Mouse (Mus musculus) megakaryocyte, embryonic 14.5 days (primary cell): Measurements from ENCODE around the gene Cdkn2d.

Experiments used
- FLI1 ChIP-seq: IDR thresholded peaks from 2 replicates; pipeline ENCODE4 v1.6.1; 2012; ENCODE audit warnings: low read length, inconsistent platforms, mixed read lengths
- GATA1 ChIP-seq: IDR thresholded peaks from 3 replicates; pipeline ENCODE4 v1.6.1; 2012; ENCODE audit warnings: mixed read lengths, low read length, inconsistent platforms, borderline replicate concordance

DNA sequence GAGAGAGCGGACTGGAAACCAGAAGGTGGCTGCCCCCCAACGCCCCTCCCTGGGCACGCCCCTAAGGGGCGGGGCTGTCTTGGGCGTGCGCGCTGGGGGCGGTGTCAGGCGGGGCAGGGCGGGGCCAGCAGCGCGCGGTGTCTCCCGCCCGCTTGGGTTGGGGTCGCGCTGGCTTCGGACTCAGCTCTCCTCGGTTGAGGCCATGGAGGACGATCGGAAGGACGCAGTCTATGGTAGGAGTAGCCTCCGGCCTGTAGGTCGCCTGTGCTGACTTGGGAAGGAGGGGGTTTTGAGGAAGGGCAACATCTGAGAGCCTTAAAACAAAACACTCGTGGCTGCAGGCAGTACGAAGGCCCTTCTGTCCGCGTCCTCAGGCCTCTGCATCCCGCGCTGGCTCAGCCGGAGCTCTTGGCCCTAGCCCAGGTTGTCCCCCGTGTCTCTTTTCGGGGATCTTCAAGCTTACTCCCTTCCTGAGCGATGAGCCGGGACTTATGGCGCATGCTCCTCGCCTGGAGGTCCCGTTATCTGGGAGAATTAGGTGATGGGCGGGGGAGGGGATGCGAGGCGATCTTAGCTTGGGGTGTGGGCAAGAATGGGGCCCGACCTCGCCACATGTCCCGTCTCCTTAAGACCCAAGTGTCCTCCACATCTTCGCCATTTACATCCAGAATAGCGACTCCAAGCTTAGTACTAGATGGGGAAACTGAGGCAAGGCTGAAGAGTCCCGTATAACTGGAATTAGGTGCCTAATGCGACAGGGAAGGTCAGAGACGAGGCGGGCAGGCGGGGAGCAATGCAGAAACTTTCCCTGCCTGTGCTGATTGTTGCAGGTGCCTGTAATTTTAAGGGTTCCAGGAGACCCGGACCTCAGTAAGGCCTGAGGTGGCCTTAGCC is 29.7 kb upstream of the Cdkn2d start, which contains the start of gene Slc44a2:
- TF ChIP-seq GATA1 (no peak), FLI1 (no peak)
